Mouse (Mus musculus) CH12.LX (cell line): Measurements from ENCODE around the gene Pex1.

ENCODE experiments used
- CTCF ChIP-seq, 2 experiments: IDR thresholded peaks in 1 of 2; conservative IDR thresholded peaks in 1 of 2; 2 replicates each; pipeline ENCODE4 v1.5.1; 2011 to 2012; ENCODE audit warnings: low read depth in 2 of 2, low read length in 2 of 2, improper control_type of control experiment in 1 of 2, inconsistent platforms in 1 of 2, mild to moderate bottlenecking in 1 of 2, moderate library complexity in 1 of 2
- EP300 ChIP-seq: IDR thresholded peaks from 2 replicates; pipeline ENCODE4 v1.6.1; 2011; ENCODE audit warnings: low read length, improper control_type of control experiment
- MXI1 ChIP-seq: IDR thresholded peaks from 2 replicates; pipeline ENCODE4 v1.6.1; 2011; ENCODE audit warnings: mild to moderate bottlenecking, low read depth, low read length, improper control_type of control experiment
- MYC ChIP-seq: IDR thresholded peaks from 2 replicates; pipeline ENCODE4 v1.6.1; 2011; ENCODE audit warnings: low read depth, mild to moderate bottlenecking, improper control_type of control experiment, low read length
- NRF1 ChIP-seq: IDR thresholded peaks from 2 replicates; pipeline ENCODE4 v1.6.1; 2014; ENCODE audit warnings: low read depth, mild to moderate bottlenecking, inconsistent platforms, low read length, improper control_type of control experiment, moderate library complexity

DNA sequence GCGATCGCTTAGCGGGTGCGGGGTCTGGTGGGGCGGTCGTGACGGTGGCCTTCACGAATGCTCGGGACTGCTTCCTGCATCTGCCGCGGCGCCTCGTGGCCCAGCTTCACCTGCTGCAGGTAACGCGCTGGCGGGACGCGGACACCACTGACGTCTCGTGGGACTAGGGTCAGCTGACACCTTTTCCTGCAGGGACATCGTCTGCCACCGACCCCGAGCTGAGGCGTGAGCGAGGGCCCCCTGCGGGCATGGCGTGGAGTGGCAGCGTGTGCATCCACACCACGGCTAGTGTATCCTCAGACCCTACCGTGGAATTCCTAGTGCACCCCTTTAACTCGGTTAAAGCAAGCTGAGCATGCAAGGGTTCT, 517 bp downstream of the Pex1 start, which contains the start of gene Rbm48:
- TF ChIP-seq MXI1 (no peak), CTCF (conservative IDR thresholded peaks at IDR 0.05 in 1 of 2, IDR thresholded peaks at IDR 0.05 in 1 of 2; ENCODE audit: low read depth in 2 of 2, low read length in 2 of 2) (peak in 1 of 2 experiments; percentile 58; a peak in 3 of 4 replicates), EP300 (no peak), MYC (0 out of 2 replicates have a peak, but pooled peaks have one; percentile 4), NRF1 (no peak)
